Mouse (Mus musculus): ENCODE results near the gene Pitx1. TPM values are rescaled to one million over a fixed set of nuclear protein-coding genes. Genes with fewer than 3 reads are reported as not detected.

Pitx1 gene
- total and polyA plus RNA-seq, 3 experiments, result 0.06 TPM; not detected in 2

GRCm38 (mm10) chr13:55834667-55835066 lies 1.3 kb downstream of the Pitx1 start:
- Histone ChIP-seq H3K27me3 (ENCODE audit: control insufficient read depth, insufficient read depth, low read length) (peaks cover 48% of the 10 kb centered on the region), H3K4me1 (ENCODE audit: control insufficient read depth, insufficient read depth, low read length) (0 out of 2 replicates have a peak, but pooled peaks cover 1% of the 10 kb centered on the region), H3K4me3 (no peak overlapping the region), H3K27ac (no peak overlapping the region), H3K36me3 (ENCODE audit: control insufficient read depth, insufficient read depth, low read length) (no peaks in the 10 kb centered on the region), H3K79me2 (replicated peaks; ENCODE audit: control insufficient read depth, insufficient read depth, low read length) (no peaks in the 10 kb centered on the region), H3K9ac (ENCODE audit: low read depth, low read length) (no peak overlapping the region)
- 21% methylated on average over 5 of the region's 5 CpGs for WGBS
- intact Hi-C loops (cut with DNase I), result loop anchor here (10.0 kb wide), 1 partner anchor 420 kb away; the partner anchor contains the start of gene Neurog1
- no peak for DNase-seq
- TF ChIP-seq EP300 (IDR thresholded peaks at IDR 0.05; ENCODE audit: insufficient read depth, low read depth, low read length) (no peak), POLR2A (IDR thresholded peaks at IDR 0.05; ENCODE audit: insufficient read depth, low read depth, low read length) (no peak), CTCF (IDR thresholded peaks at IDR 0.05) (no peak)

- intact Hi-C loops (cut with DNase I), result loop anchor here (10.0 kb wide), 1 partner anchor 421 kb away; the partner anchor contains the start of gene Neurog1
- Histone ChIP-seq H3K79me2 (replicated peaks; ENCODE audit: control insufficient read depth, insufficient read depth, low read length) (no peaks in the 10 kb centered on the region), H3K4me3 (no peak overlapping the region), H3K36me3 (ENCODE audit: control insufficient read depth, insufficient read depth, low read length) (no peaks in the 10 kb centered on the region), H3K4me1 (ENCODE audit: control insufficient read depth, insufficient read depth, low read length) (0 out of 2 replicates have a peak, but pooled peaks cover 1% of the 10 kb centered on the region), H3K9ac (ENCODE audit: low read depth, low read length) (no peak overlapping the region), H3K27ac (no peak overlapping the region), H3K27me3 (ENCODE audit: control insufficient read depth, insufficient read depth, low read length) (peaks cover 50% of the 10 kb centered on the region)
- no peak for DNase-seq
- WGBS, result 11% methylated on average over 7 of the region's 7 CpGs
- TF ChIP-seq EP300 (IDR thresholded peaks at IDR 0.05; ENCODE audit: insufficient read depth, low read depth, low read length) (no peak), CTCF (IDR thresholded peaks at IDR 0.05) (no peak), POLR2A (IDR thresholded peaks at IDR 0.05; ENCODE audit: insufficient read depth, low read depth, low read length) (no peak)
These were observed 2.1 kb downstream of the Pitx1 start for GRCm38 (mm10) chr13:55833921-55834320.

GRCm38 (mm10) chr13:55832602-55833001 lies 3.4 kb downstream of the Pitx1 start:
- H3K27me3 ChIP-seq (ENCODE audit: control insufficient read depth, insufficient read depth, low read length), result peaks cover 61% of the 10 kb centered on the region
- WGBS, result 30% methylated on average over 1 of the region's 1 CpGs
- H3K36me3 ChIP-seq (ENCODE audit: control insufficient read depth, insufficient read depth, low read length), result no peaks in the 10 kb centered on the region
- no peak overlapping the region for H3K9ac ChIP-seq (ENCODE audit: low read depth, low read length)
- DNase-seq, result no peak
- H3K4me3 ChIP-seq, result no peak overlapping the region
- intact Hi-C loops (cut with DNase I), result loop anchor here (10.0 kb wide), 1 partner anchor 422 kb away; the partner anchor contains the start of gene Neurog1
- H3K27ac ChIP-seq, result no peak overlapping the region
- no peaks in the 10 kb centered on the region for H3K79me2 ChIP-seq (replicated peaks; ENCODE audit: control insufficient read depth, insufficient read depth, low read length)
- TF ChIP-seq CTCF (IDR thresholded peaks at IDR 0.05) (no peak), EP300 (IDR thresholded peaks at IDR 0.05; ENCODE audit: insufficient read depth, low read depth, low read length) (no peak), POLR2A (IDR thresholded peaks at IDR 0.05; ENCODE audit: insufficient read depth, low read depth, low read length) (no peak)
- 0 out of 2 replicates have a peak, but pooled peaks cover 1% of the 10 kb centered on the region for H3K4me1 ChIP-seq (ENCODE audit: control insufficient read depth, insufficient read depth, low read length)

- H3K27me3 ChIP-seq (ENCODE audit: control insufficient read depth, insufficient read depth, low read length), result peaks cover 61% of the 10 kb centered on the region
- WGBS, result 6% methylated on average over 25 of the region's 25 CpGs
- H3K4me3 ChIP-seq, result no peak overlapping the region
These were observed 4.3 kb downstream of the Pitx1 start for GRCm38 (mm10) chr13:55831722-55832160.

GRCm38 (mm10) chr13:55830833-55831721 lies 4.9 kb downstream of the Pitx1 start:
- H3K4me3 ChIP-seq, result peak overlapping the region; percentile 1; the same call in 1 of the 2 replicates
- intact Hi-C loops (cut with DNase I), result loop anchor here (10.0 kb wide), 1 partner anchor 424 kb away; the partner anchor contains the start of gene Neurog1
- H3K9ac ChIP-seq (ENCODE audit: low read depth, low read length), result no peak overlapping the region
- H3K27me3 ChIP-seq (ENCODE audit: control insufficient read depth, insufficient read depth, low read length), result peaks cover 64% of the 10 kb centered on the region
- no peaks in the 10 kb centered on the region for H3K79me2 ChIP-seq (replicated peaks; ENCODE audit: control insufficient read depth, insufficient read depth, low read length)
- no peak overlapping the region for H3K27ac ChIP-seq
- 2% methylated on average over 69 of the region's 82 CpGs for WGBS
- DNase-seq, result peak in 1 of 2 experiments; percentile 31
- no peak for TF ChIP-seq CTCF (IDR thresholded peaks at IDR 0.05)
- TF ChIP-seq POLR2A (IDR thresholded peaks at IDR 0.05; ENCODE audit: insufficient read depth, low read depth, low read length), result no peak
- no peak for TF ChIP-seq EP300 (IDR thresholded peaks at IDR 0.05; ENCODE audit: insufficient read depth, low read depth, low read length)
- H3K36me3 ChIP-seq (ENCODE audit: control insufficient read depth, insufficient read depth, low read length), result no peaks in the 10 kb centered on the region
- H3K4me1 ChIP-seq (ENCODE audit: control insufficient read depth, insufficient read depth, low read length), result 0 out of 2 replicates have a peak, but pooled peaks cover 1% of the 10 kb centered on the region

More at GRCm38 (mm10) chr13:55831722-55832160, 4.3 kb downstream of the Pitx1 start:
- Histone ChIP-seq H3K79me2 (replicated peaks; ENCODE audit: control insufficient read depth, insufficient read depth, low read length) (no peaks in the 10 kb centered on the region), H3K9ac (ENCODE audit: low read depth, low read length) (no peak overlapping the region), H3K36me3 (ENCODE audit: control insufficient read depth, insufficient read depth, low read length) (no peaks in the 10 kb centered on the region), H3K27ac (no peak overlapping the region), H3K4me1 (ENCODE audit: control insufficient read depth, insufficient read depth, low read length) (0 out of 2 replicates have a peak, but pooled peaks cover 1% of the 10 kb centered on the region)
- no peak for DNase-seq
- intact Hi-C loops (cut with DNase I), result loop anchor here (10.0 kb wide), 1 partner anchor 423 kb away; the partner anchor contains the start of gene Neurog1
- TF ChIP-seq CTCF (IDR thresholded peaks at IDR 0.05), result no peak
- TF ChIP-seq POLR2A (IDR thresholded peaks at IDR 0.05; ENCODE audit: insufficient read depth, low read depth, low read length), result no peak
- TF ChIP-seq EP300 (IDR thresholded peaks at IDR 0.05; ENCODE audit: insufficient read depth, low read depth, low read length), result no peak
